Mouse (Mus musculus) E14TG2a.4 (cell line): ENCODE results near the gene D16Ertd472e.
"Not testable (repeated sequence)": the region's sequence is repeated elsewhere in the genome, so short reads cannot be mapped to it uniquely, and the experiment has no call there.

Experiments
- H3K27me3 ChIP-seq: 2 replicates; pipeline ENCODE4 v1.6.1; 2014; ENCODE audit warnings: low read length, control low read depth; ENCODE audit not compliant: insufficient read depth
- H3K36me3 ChIP-seq: 2 replicates; pipeline ENCODE4 v1.6.1; 2014; ENCODE audit warnings: low read length, control low read depth; ENCODE audit not compliant: insufficient read depth
- H3K4me1 ChIP-seq: replicated peaks from 2 replicates; pipeline ENCODE4 v1.6.1; 2014; ENCODE audit warnings: low read depth, low read length, control low read depth
- H3K4me3 ChIP-seq: replicated peaks from 2 replicates; pipeline ENCODE4 v1.5.1; 2014; ENCODE audit warnings: mild to moderate bottlenecking, low read length
- H3K9me3 ChIP-seq: 2 replicates; pipeline ENCODE4 v1.6.1; 2014; ENCODE audit warnings: low read length, control low read depth
- CTCF ChIP-seq: conservative IDR thresholded peaks from 2 replicates; pipeline ENCODE4 v1.5.1; 2014; ENCODE audit warnings: low read length
- NANOG ChIP-seq: IDR thresholded peaks from 2 replicates; pipeline ENCODE4 v1.6.1; 2014; ENCODE audit warnings: borderline replicate concordance, low read length, mixed read lengths
- POU5F1 ChIP-seq: IDR thresholded peaks from 2 replicates; pipeline ENCODE4 v1.6.1; 2014; ENCODE audit warnings: low read length, borderline replicate concordance

D16Ertd472e gene

DNA sequence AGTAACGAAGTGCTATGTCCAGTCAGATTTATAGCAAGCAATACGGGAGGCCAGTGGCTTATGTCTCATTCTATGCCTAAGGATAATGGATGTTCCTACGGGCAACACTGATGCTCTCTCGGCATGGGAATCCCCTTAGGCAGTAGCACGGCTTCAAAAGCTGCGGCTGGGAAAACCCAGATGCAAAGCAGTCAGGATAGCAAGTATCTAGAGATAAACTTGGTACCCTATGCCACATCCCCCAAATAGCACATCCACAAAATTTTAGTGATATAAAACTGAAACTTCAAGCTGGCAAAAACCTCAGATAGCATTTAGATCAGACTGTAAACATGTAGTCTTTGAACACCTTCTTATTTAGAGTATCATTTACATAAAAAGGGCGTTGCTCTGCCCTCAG, 39.2 kb downstream of the D16Ertd472e start:
- H3K4me3 ChIP-seq: no peak overlapping the region
- H3K4me1 ChIP-seq: peaks cover 12% of the 10 kb centered on the region
- H3K36me3 ChIP-seq: no peaks in the 10 kb centered on the region
- H3K27me3 ChIP-seq: no peaks in the 10 kb centered on the region
- no peaks in the 10 kb centered on the region for H3K9me3 ChIP-seq
- TF ChIP-seq NANOG (no peak), CTCF (no peak), POU5F1 (no peak)

DNA sequence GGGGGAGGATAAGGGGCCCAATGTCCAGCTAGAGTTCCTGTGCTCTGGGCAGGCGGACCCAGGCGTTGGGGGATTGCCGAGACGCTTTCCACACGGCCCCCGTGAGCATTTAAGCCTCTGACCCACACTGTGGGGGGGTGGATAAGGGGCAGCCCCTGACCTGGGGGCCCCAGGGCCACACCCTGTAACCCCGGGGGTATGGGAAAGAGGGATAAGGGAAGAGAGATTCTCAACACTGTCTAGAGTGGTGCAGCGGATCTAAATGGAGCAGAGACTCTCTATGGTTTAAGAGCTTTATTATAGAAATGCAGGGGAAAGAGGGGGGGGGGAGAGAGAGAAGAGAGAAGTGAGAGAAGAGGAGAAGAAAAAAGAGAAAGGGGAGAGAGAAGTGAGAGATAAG, 42.0 kb downstream of the D16Ertd472e start:
- no peak for TF ChIP-seq NANOG
- no peak for TF ChIP-seq POU5F1
- no peak for TF ChIP-seq CTCF
- Histone ChIP-seq H3K27me3 (0 out of 2 replicates have a peak, but pooled peaks cover 2% of the 10 kb centered on the region), H3K36me3 (no peaks in the 10 kb centered on the region), H3K9me3 (no peaks in the 10 kb centered on the region), H3K4me1 (peaks cover 9% of the 10 kb centered on the region), H3K4me3 (no peak overlapping the region)

GRCm38 (mm10) chr16:78531957-78532605, 44.4 kb downstream of the D16Ertd472e start:
- H3K36me3 ChIP-seq: no peaks in the 10 kb centered on the region
- 0 out of 2 replicates have a peak, but pooled peaks cover 2% of the 10 kb centered on the region for H3K27me3 ChIP-seq
- peaks cover 6% of the 10 kb centered on the region for H3K4me1 ChIP-seq
- H3K9me3 ChIP-seq: peaks cover 10% of the 10 kb centered on the region
- H3K4me3 ChIP-seq: no peak overlapping the region
- TF ChIP-seq POU5F1 (no peak), CTCF (no peak), NANOG (no peak)

GRCm38 (mm10) chr16:78522974-78523373, 53.5 kb downstream of the D16Ertd472e start:
- no peak overlapping the region for H3K4me3 ChIP-seq
- H3K27me3 ChIP-seq: no peaks in the 10 kb centered on the region
- peaks cover under 1% of the 10 kb centered on the region; the same call in 1 of the 2 replicates for H3K9me3 ChIP-seq
- H3K36me3 ChIP-seq: no peaks in the 10 kb centered on the region
- no peak for TF ChIP-seq NANOG
- TF ChIP-seq CTCF: no peak
- no peak for TF ChIP-seq POU5F1
- H3K4me1 ChIP-seq: no peaks in the 10 kb centered on the region

GRCm38 (mm10) chr16:78518697-78519096, 57.8 kb downstream of the D16Ertd472e start:
- peaks cover 13% of the 10 kb centered on the region for H3K4me1 ChIP-seq
- no peaks in the 10 kb centered on the region for H3K9me3 ChIP-seq
- H3K4me3 ChIP-seq: no peak overlapping the region
- no peak for TF ChIP-seq CTCF
- TF ChIP-seq NANOG: no peak
- TF ChIP-seq POU5F1: no peak
- H3K27me3 ChIP-seq: no peaks in the 10 kb centered on the region
- no peaks in the 10 kb centered on the region for H3K36me3 ChIP-seq

- TF ChIP-seq POU5F1 (no peak), CTCF (no peak), NANOG (no peak)
- Histone ChIP-seq H3K4me3 (no peak overlapping the region), H3K27me3 (no peaks in the 10 kb centered on the region), H3K4me1 (peaks cover 13% of the 10 kb centered on the region), H3K36me3 (no peaks in the 10 kb centered on the region), H3K9me3 (no peaks in the 10 kb centered on the region)
Measured at GRCm38 (mm10) chr16:78517171-78517570, 59.3 kb downstream of the D16Ertd472e start.

- no peaks in the 10 kb centered on the region for H3K36me3 ChIP-seq
- H3K4me1 ChIP-seq: peaks cover 2% of the 10 kb centered on the region; the same call in 1 of the 2 replicates
- TF ChIP-seq POU5F1 (no peak), NANOG (no peak), CTCF (no peak)
- H3K9me3 ChIP-seq: no peaks in the 10 kb centered on the region
- no peaks in the 10 kb centered on the region for H3K27me3 ChIP-seq
- no peak overlapping the region for H3K4me3 ChIP-seq
Measured at GRCm38 (mm10) chr16:78511526-78511925, 65.0 kb downstream of the D16Ertd472e start.

- Histone ChIP-seq H3K36me3 (no peaks in the 10 kb centered on the region), H3K4me1 (peaks cover 7% of the 10 kb centered on the region; the same call in 1 of the 2 replicates), H3K27me3 (no peaks in the 10 kb centered on the region), H3K4me3 (no peak overlapping the region), H3K9me3 (no peaks in the 10 kb centered on the region)
- no peak for TF ChIP-seq NANOG
- TF ChIP-seq CTCF: no peak
- TF ChIP-seq POU5F1: no peak
Measured at GRCm38 (mm10) chr16:78502492-78502891, 74.0 kb downstream of the D16Ertd472e start.

GRCm38 (mm10) chr16:78492696-78493095, 83.8 kb downstream of the D16Ertd472e start:
- not testable (repeated sequence) for H3K36me3 ChIP-seq, H3K27me3 ChIP-seq, H3K4me3 ChIP-seq
- Histone ChIP-seq H3K9me3 (peaks cover 16% of the 10 kb centered on the region), H3K4me1 (peaks cover 44% of the 10 kb centered on the region)
